Mouse (Mus musculus): Measurements from ENCODE around the gene Polr2c. TPM values are rescaled to one million over a fixed set of nuclear protein-coding genes. Genes with fewer than 3 reads are reported as not detected.
"Not testable (repeated sequence)": the region's sequence is repeated elsewhere in the genome, so short reads cannot be mapped to it uniquely, and the experiment has no call there.

Gene Polr2c
- polyA plus RNA-seq, 2 experiments from 2014 or later, result 87.2 to 106 TPM

DNA sequence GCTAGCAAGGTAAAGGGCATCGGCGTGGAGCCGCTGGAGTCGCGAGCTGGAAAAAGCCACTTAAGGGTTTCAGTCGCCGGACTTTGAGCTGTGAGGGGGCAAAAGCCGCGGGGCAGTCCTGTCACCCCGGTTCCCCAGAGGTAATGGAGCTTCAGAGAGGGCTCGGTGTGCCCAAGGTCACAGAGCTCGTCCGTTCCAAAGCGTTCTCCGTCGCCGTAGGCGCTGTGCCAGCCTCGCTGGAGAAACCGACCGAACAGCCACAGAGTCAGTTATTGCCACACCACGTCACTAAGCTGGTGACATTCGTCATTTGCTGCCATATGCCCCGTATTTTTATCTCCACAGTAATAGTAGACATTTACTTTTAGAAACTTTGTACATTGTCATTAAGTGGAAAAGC is 18.6 kb upstream of the Polr2c start:
- peak; percentile 57 for ATAC-seq

DNA sequence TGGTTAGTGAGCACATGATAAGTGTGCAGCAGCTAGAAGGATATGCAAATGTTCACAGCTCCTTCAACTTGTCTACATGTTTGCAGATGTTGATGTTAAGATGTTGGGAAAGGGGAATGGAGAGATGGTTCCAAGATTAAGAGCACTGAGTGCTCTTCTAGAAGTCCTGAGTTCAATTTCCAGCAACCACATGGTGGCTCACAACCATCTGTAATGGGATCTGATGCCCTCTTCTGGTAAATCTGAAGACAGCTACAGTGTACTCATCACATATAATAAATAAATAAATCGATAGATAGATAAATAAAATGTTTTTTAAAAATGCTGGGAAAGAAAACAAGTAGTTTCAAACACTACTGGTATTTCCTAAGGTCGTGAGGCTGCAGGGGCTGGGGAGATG is 16.1 kb upstream of the Polr2c start:
- ATAC-seq, result no peak

DNA sequence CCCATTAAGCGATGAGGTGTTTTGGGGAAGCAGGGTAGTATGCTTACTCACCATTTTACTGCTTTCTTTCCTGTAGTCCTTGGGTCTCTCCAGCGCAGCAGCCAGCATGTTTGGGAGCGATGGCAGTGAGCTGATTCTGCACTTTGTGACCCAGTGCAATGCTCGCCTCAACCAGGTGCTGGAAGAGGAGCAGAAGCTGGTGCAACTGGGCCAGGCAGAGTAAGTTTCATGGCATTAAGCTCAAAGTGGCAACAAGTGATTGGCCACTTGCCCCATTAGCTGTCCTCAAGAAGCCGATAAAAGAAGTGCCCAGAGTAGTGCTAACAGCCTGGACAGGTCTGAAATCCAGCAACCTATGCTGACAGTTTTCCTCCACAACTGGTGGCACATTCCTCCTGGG is 7.2 kb upstream of the Polr2c start:
- no peak for ATAC-seq

DNA sequence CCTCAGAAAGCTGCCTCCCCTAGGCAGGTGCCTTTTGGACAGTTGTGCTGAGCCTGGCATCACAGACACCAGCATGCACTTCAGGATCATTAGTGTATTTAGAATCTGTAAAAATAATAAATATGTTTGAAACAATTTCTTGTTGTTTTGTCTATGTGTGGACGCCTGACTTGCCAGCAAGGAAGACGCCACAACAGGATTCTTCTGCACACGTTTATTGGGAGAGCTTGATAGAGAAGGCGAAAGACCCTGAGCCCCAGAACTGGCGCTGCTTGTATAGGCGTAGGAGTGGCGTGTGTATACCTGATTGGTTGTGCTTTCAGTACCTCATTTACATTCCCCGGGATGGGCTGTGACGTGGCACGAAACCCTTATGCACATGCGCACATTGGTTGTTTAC is 2.5 kb upstream of the Polr2c start:
- ATAC-seq, result not testable (repeated sequence)

DNA sequence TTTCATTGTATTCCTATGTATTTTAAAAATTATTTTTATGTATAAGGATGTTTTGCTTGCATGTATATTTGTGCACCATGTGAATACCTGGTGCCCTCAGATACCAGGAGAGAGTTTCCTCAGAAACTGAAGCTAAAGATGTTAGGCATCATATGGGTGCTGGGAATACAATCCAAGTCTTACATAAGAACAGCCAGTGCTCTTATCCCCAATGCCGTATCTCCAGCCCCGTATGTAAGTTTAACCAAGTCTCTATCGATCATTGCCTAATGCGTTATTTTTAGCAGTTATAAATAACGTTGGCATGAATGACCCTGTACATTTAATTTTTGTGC is 272 bp upstream of the Polr2c start:
- peak; percentile 24 for ATAC-seq

DNA sequence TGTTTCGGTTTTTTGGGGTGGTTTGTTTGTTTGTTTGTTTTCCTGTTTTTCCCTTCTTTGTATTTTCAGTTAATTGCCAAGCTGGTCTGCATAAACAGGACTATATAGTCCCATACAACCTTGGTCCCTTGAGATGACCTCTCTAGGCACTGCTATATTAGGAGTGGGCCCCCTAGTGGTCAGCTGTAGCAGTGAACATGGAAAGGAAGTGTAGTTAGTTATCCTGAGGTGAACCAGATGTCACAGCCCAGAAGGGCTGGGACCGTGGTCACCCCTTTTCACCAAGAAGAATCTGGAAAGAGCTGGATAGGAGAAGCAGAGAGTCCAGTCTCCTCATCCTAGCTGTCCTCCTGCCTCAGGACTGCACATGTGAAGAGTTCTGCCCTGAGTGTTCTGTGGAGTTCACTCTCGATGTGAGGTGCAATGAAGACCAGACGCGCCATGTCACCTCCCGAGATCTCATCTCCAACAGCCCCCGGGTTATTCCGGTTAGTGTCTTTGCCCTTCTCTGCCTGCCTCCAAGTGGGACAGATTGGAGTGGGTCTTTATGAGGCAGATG is 4.2 kb downstream of the Polr2c start:
- ATAC-seq, result peak; percentile 56

DNA sequence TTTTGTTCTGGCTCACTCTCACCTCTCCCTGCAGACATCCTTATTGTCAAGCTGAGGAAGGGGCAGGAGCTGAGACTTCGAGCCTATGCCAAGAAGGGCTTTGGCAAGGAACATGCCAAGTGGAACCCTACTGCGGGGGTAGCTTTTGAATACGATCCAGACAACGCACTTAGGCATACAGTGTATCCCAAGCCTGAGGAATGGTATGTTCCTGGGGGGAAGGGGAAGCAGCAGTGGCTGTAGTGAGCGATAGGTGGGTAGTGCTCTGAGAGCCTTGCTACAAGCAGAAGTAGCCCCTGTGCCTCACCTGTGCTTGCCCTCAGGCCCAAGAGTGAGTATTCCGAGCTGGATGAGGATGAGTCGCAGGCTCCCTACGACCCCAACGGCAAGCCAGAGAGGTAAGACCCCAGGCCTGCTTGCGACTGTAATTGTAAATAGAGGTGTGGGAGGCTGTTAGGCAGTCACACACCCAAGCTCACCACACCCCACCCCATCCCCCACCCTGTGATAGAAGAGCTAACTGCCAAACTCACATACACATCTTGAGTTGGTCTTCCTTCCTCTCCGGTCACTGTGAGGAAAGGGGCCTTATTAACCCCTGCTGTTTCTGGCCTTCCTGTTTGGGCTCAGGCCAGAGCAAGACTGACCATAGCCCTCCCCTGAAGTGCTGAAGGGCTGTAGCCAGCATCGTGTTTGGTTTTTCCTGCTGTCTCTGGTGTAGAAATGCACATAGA is 5.4 kb downstream of the Polr2c start:
- no peak for ATAC-seq

DNA sequence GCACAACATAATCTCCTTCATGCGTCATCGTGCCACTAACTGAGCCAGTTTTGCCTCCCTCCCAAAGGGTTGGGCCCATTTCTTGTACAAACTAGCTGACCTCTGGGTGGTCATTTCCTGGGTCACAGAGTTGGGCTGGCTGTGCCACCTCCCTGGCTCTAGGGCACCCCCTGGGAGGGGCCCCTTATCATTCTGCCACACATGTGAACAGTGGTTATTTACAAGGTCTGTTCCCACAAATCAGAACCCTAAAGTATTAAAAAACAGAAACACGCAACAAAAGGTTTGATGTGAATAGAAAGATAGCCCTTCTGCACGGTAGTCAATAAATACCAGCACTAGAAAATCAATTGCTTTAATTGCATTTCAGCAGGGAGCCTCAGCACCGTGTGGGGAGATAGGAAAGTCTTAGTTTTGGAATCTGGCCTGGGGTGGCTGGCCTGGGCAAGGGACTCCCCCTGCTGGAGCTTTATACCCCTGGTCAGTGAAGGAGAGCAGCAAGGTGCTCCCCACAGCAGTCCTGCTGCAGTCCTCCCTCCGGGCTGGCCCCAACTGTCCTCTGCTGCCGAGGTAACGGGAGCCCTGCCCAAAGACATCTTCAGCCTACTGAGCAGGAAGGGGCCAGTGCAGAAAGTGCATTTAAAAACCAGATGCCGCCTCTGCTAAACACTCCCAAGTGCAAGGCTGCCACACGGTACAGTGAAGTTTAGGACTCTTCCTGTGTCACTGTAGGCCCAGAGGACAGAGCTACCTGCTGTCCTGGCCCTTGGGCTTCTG is 6.8 kb downstream of the Polr2c start:
- no peak for ATAC-seq

DNA sequence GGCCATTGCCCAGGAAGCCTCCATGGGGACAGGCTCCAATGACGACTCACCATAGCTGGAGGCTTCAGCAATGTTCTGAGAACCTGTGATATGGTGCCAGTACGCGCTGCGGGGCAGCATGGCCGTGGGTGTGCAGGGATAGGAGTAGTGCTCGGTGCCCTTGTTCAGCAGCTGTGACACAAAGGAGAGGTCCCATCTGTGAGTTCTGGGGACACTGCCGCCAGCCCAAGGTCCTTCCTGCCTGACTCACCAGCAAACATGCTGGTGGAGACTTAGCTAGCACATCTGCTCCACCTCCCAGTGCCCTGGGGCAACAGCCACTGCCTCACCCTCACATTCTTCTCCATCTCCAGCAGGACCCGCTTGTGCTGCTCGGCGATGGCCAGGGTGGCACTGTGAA is 8.0 kb downstream of the Polr2c start:
- no peak for ATAC-seq

DNA sequence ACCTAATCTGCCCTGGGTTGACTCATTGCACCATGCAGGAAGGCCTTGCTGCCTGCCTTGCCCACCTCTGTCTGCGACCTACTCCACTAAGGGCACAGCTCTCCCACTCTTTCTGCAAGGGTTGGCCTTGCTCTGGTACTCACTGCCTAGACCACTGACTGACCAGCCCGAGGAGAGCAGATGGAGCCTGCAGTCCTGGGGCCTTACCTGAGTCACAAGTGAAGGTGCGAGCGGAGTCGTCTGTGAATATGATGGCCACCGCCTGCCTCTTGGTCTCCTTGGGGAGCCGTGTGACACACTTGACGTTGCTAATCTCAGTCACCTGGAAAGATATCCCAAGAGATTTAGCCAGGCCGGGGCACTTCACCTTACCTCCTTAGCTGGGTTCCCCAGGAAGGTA is 9.7 kb downstream of the Polr2c start:
- ATAC-seq, result no peak

DNA sequence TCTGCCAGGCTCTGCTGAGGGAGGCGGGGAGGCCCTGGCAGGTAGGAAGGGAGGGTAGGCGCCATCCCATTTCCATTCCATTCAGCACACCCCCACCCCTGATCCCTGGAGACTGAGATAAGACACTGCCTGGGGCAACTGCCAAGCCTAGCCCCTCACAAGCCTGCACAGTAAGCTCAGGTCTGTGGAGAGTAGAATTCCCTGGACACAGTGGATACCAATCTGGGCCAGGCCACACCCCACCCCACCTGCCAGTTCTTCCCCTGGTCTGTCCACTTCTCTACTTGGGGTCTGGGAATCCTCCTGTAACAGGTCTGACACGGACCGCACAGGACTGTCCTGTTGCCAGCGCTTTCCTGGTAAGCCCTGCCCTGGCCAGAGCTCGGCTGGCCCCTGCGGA is 11.9 kb downstream of the Polr2c start:
- ATAC-seq, result no peak

DNA sequence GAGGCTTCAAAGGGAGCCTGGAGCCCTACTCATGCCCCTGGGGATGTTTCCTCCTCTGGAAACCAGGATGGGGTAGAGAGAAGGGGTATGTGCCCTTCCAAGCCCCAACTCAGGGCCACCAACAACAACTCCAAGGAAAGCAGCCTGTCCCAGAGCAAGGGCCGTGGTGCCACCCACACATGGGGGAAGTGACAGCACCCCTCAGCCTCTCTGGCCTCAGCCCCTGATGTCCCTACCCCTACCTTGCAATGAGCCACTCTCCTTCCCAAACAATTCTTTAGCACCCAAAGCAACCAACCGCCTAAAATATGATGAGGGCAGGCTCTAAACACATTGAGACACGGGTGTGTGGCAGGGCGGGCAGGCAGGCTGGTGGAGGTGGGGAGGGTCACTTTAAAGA is 12.8 kb downstream of the Polr2c start:
- no peak for ATAC-seq

DNA sequence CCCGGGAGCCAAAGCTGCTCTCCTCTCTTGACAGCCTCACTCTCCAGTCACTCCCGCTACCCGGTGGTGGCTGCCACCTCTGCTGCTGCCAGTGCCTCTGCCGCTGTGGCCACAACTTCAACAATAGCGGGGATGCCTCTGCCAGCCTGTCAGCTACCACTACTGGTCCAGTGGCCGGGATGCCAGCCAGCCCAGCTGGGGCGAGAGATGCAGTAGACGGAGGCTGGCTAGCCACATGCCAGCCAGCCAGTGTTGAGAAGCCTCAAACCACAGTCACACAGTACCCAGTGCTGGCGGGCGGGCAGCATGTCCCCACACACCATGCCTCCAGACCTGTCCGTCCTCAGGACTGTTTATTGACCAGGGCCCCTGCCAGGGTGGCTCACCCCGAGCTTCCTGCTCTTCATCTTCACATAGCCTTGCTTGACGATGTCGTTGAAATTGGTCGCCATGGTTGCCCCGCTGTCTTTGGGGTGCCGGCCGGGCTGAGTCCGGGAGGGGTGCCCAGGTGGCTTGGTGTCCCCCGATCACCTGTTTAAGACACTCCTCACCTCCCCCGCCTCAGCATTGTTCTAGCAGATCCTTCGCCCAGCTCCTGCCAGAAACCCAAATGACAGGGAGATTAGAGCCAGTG is 13.3 kb downstream of the Polr2c start:
- ATAC-seq, result peak; percentile 33

DNA sequence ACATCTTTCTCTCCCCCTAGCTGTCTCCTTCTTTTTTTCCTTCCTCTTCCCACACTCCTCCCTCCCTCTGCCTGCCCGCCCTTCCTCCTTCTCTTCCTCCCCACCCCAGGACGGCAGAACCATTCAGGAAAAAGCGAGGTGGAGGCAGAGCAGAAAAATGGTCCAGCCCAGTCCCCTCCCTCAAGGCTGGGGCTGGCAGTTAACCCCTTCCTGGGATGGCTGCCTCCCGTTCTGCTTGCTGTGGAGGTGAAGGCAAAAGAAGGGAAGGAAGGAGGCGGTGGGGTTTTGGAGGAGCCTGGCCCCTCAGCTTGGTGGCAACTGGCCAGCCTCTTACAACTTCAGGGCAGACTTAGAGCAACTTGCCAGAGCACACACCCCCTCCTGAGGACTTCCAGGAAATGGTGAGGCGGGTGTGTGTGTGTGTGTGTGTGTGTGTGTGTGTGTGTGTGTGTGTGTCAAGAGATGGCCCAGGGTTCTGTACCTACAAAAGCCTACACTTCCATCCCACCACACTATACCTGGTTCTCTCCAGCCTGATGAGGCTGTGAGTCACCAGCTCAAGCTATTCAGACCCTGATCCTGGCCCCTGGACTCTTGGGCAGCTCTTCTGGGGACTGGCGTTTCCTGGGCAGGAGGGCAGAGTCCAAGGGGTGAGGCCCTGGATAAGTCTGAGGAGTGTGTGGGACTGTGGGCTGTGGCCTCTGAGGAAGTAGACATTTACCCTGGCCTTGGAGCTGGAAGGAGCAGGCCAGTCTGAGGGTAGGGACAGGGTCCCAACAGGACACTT is 14.1 kb downstream of the Polr2c start:
- peak; percentile 56 for ATAC-seq

DNA sequence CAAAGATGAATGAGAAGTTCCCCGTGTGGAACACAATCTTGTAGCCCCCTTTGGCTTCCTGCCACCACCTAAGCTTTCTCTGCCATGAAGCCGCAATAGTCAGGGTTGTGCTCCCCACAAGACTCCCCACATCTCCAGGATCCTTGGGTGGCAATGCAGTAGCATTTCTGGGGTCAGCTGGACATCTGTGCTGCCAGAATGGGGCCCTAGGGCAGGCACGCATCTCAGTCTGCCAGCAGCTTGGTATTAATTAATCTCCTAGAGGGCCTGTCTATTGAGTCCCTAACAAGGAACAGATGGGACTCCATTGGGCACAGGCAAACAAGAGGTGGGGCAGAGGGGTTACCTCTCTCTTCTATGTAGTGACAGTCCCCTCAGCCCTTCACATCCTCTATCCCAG is 14.9 kb downstream of the Polr2c start:
- ATAC-seq, result no peak

DNA sequence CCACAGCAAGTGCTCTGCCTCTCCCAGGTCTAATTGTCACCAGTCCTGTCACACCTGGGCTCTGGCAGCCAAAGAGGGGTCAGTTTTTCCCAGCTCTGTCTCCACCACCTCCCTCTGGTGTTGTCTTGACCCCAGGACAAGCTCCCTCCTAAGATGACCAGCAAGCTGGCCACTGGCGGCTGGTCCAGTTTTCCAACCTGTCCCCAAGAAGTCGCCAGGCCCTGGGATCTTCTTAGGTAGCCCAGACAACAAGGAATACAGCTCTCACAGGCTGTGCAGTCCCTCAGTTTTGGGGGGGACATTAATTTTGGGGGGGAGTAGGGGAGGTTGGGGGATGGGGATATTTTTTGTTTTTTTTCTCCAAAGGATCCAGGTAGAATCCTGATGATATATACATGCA is 15.3 kb downstream of the Polr2c start:
- no peak for ATAC-seq

DNA sequence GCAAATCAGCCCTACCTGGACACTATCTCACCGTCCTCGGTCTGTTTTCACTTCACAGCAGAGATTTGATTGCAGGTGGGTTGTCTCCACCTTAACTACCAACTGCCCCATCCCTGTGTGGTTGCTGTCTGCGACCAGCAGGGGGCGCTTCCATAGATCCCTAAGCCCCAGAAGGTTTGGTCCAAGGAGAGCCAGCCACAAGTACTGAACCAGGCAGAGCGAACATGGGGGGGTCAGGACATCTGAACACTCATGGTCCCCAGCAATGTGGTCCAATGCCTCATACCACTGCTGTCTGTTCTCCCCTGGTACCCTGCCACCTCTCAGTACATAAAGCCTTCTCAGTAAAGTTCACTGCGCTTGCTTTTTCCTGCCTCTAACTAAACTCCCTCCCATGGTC is 17.1 kb downstream of the Polr2c start:
- ATAC-seq, result no peak

DNA sequence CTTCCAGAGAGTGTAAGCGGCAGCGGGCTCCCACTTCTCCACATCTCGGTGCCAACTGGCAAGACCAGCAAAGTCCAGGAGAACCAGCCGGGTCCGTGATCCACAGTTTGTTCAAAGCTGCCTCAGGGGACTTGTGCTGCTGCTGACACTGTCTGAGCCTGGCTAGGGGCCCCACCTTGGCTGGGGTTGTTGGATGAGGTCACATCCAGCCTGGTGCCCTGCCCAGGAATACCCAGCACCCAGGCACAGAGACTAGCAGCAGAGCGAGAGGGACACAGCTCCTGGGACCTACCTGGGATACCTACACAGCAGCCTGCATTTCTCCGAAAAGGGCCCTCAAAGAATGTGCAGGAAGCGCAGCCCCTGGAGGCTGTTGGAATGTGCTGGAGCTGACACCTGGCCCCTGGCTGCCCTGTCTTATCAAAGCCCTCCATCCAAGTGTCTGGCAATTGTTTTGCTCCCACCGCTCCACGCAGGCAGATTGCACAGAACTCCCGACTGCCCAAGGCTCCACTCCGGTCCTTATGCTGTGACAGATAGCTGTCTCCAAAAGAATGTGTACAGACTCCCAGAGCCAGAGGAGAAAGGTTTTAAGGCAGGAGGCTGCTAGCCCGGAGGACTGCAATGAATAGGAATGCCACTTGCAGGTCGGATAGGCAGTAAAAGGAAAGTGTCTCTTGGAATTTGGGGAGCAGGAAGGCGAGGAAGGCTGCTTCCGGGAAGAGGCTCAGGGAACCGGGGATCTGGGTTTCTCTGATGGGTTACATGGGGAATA is 18.0 kb downstream of the Polr2c start:
- ATAC-seq, result no peak

DNA sequence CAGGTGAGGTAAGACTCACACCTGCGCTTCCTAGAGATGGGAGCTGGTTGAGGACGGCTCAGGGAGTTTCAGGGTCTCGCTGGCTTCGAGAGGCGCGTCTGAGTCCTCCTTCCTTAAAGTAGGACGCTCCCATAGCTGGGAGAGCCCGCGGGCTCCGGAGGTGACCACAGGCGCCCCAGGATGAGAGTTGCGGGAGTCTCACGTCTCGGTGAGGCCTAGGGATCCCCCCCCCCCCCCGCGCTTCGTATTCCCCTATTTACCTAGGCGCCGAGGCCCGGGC is 18.6 kb downstream of the Polr2c start:
- no peak for ATAC-seq

DNA sequence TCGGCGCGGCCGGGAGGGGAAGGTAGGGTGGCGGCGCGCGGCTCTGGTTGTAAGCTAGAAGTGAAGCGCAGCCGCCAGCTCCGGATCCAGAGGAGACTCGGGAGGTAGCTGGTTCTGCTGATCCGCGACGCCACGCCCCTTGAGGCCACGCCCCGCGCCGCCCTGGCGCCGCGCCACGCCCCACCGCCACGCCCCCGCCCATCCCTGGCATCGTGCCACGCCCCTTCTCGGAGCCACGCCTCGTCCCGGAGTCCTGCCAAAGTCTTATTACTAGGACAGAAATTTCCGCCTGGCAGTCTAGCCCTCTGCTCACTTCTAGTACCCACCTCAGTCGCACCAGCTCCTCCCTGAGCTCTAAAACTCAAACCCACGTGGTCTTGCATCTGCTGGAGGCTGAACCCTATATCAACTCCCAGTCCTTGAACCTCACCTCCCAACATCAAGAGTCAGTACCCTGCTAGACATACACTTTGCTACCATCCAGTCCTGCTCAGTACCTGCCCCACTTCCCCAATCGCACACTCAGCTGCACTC is 19.0 kb downstream of the Polr2c start, which contains the start of gene Dok4:
TSS of gene Dok4 (minus strand) at position 134 of the 534 bp plus-strand sequence.
- peak; percentile 83 for ATAC-seq

DNA sequence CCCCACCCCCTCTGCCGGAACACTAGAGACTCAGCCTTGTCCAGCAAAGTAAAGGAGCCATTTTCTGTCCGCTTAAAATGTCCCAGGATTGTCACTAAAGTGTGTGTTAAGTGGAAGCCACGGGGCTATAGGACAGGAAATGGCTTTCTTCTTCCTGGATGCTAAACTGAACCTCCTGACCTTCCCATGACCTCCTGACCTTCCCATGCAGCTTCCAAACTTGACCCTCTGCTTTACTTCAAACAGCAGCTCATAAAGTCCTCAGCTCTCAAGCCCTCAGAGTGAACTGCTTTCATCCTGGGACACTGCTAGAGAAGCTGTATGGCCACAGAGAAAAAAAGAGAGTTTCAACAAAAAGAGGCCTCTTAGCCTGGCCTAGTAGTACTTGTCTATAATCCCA is 19.6 kb downstream of the Polr2c start:
- ATAC-seq, result no peak

DNA sequence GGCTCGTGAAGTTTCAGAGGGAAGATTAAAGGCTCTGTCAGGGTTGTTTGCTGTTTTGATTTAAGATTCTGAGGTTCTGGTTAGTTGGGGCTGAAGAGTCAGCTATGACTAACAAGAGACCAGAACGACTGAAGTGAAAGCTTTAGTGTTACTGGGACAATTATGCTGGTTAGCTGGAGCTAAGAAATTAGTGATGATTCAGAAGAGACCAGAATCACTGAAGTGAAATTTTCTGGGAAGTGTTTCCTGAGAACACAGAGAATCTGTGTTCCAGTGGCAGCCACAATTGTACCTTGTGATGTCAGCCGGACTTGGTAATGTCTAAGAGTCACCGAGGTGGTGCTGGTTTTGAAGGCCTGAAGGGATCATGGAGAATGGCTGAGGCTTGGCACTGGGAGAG is 23.5 kb downstream of the Polr2c start:
- ATAC-seq, result no peak
